8 mouse cellular contexts compared by ENCODE assay signal in genomic region chr16:96795431-96795830, GRCm38 (mm10).
DNase-seq lines count a peak whose midpoint lies in the region; ATAC-seq lines count a peak whose summit lies in the region.

No protein-coding gene starts in this region.

- H3K9me3 ChIP-seq in forebrain, embryonic 14.5 days (replicated peaks; ENCODE audit: control insufficient read depth, low read length) = no peaks in the 10 kb centered on the region
- H3K9me3 ChIP-seq in forebrain, embryonic 13.5 days (replicated peaks) = no peaks in the 10 kb centered on the region
- H3K9me3 ChIP-seq in midbrain, embryonic 10.5 days (replicated peaks) = no peaks in the 10 kb centered on the region
- H3K9me3 ChIP-seq in midbrain, embryonic 11.5 days (ENCODE audit: control insufficient read depth, low read length) = no peaks in the 10 kb centered on the region
- no peaks in the 10 kb centered on the region for H3K9me3 ChIP-seq in forebrain, embryonic 15.5 days

- no peak overlapping the region for H3K4me2 ChIP-seq in forebrain, embryonic 14.5 days (ENCODE audit: low read length)
- no peak overlapping the region for H3K4me2 ChIP-seq in forebrain, embryonic 13.5 days
- H3K4me2 ChIP-seq in midbrain, embryonic 11.5 days = no peak overlapping the region
- no peak overlapping the region for H3K4me2 ChIP-seq in forebrain, embryonic 15.5 days (replicated peaks)

- no peak overlapping the region for H3K27ac ChIP-seq in forebrain, embryonic 14.5 days (ENCODE audit: low read depth, low read length)
- no peak overlapping the region for H3K27ac ChIP-seq in forebrain, embryonic 13.5 days
- no peak overlapping the region for H3K27ac ChIP-seq in midbrain, embryonic 10.5 days (replicated peaks)
- no peak overlapping the region for H3K27ac ChIP-seq in midbrain, embryonic 11.5 days (ENCODE audit: low read depth, low read length)
- no peak overlapping the region for H3K27ac ChIP-seq in forebrain, embryonic 15.5 days (replicated peaks)

- H3K4me3 ChIP-seq in forebrain, embryonic 14.5 days (ENCODE audit: low read depth, low read length) = no peak overlapping the region
- H3K4me3 ChIP-seq in forebrain, embryonic 13.5 days = no peak overlapping the region
- no peak overlapping the region for H3K4me3 ChIP-seq in midbrain, embryonic 10.5 days
- no peak overlapping the region for H3K4me3 ChIP-seq in midbrain, embryonic 11.5 days (ENCODE audit: low read depth, low read length)
- no peak overlapping the region for H3K4me3 ChIP-seq in forebrain, embryonic 15.5 days

- WGBS in forebrain, embryonic 14.5 days = 46% methylated on average over 2 of the region's 2 CpGs
- WGBS in forebrain, embryonic 13.5 days = 55% methylated on average over 2 of the region's 2 CpGs
- WGBS in midbrain, embryonic 10.5 days = 48% methylated on average over 2 of the region's 2 CpGs
- WGBS in midbrain, embryonic 11.5 days = 39% methylated on average over 2 of the region's 2 CpGs
- 59% methylated on average over 2 of the region's 2 CpGs for WGBS in forebrain, embryonic 15.5 days

- no peaks in the 10 kb centered on the region for H3K27me3 ChIP-seq in forebrain, embryonic 14.5 days (replicated peaks; ENCODE audit: control insufficient read depth, insufficient read depth, low read length)
- H3K27me3 ChIP-seq in forebrain, embryonic 13.5 days = no peaks in the 10 kb centered on the region
- no peaks in the 10 kb centered on the region for H3K27me3 ChIP-seq in midbrain, embryonic 10.5 days (ENCODE audit: low read depth, poor library complexity, severe bottlenecking)
- H3K27me3 ChIP-seq in midbrain, embryonic 11.5 days (ENCODE audit: control insufficient read depth, insufficient read depth, low read length) = no peaks in the 10 kb centered on the region
- H3K27me3 ChIP-seq in forebrain, embryonic 15.5 days = no peaks in the 10 kb centered on the region

- H3K4me1 ChIP-seq in forebrain, embryonic 14.5 days (ENCODE audit: control insufficient read depth, insufficient read depth, low read length) = no peaks in the 10 kb centered on the region
- no peaks in the 10 kb centered on the region for H3K4me1 ChIP-seq in forebrain, embryonic 13.5 days
- H3K4me1 ChIP-seq in midbrain, embryonic 10.5 days = no peaks in the 10 kb centered on the region
- H3K4me1 ChIP-seq in midbrain, embryonic 11.5 days (ENCODE audit: control insufficient read depth, insufficient read depth, low read length) = no peaks in the 10 kb centered on the region
- H3K4me1 ChIP-seq in forebrain, embryonic 15.5 days = no peaks in the 10 kb centered on the region

- no peak overlapping the region for H3K9ac ChIP-seq in forebrain, embryonic 14.5 days (ENCODE audit: low read length)
- no peak overlapping the region for H3K9ac ChIP-seq in forebrain, embryonic 13.5 days
- H3K9ac ChIP-seq in midbrain, embryonic 11.5 days (ENCODE audit: low read length) = no peak overlapping the region
- H3K9ac ChIP-seq in forebrain, embryonic 15.5 days (replicated peaks) = no peak overlapping the region

- ATAC-seq in forebrain, embryonic 14.5 days = no peak
- ATAC-seq in forebrain, embryonic 13.5 days = no peak
- ATAC-seq in midbrain, embryonic 11.5 days (ENCODE audit: low FRiP score) = no peak
- peak; percentile 48; the same call in 1 of the 2 replicates for ATAC-seq in granulocyte monocyte progenitor cell, adult 5-6 weeks (replicated peaks; ENCODE audit: poor library complexity, severe bottlenecking)
- no peak for ATAC-seq in forebrain, embryonic 15.5 days (replicated peaks)

- no peaks in the 10 kb centered on the region for H3K36me3 ChIP-seq in forebrain, embryonic 14.5 days (ENCODE audit: control insufficient read depth, insufficient read depth, low read length)
- no peaks in the 10 kb centered on the region for H3K36me3 ChIP-seq in forebrain, embryonic 13.5 days (ENCODE audit: poor library complexity, severe bottlenecking)
- H3K36me3 ChIP-seq in midbrain, embryonic 10.5 days = no peaks in the 10 kb centered on the region
- no peaks in the 10 kb centered on the region for H3K36me3 ChIP-seq in midbrain, embryonic 11.5 days (ENCODE audit: control insufficient read depth, insufficient read depth, low read length)
- no peaks in the 10 kb centered on the region for H3K36me3 ChIP-seq in forebrain, embryonic 15.5 days

- peak; percentile 44 for DNase-seq in forebrain, embryonic 14.5 days (ENCODE audit: low spot score)
- peak; percentile 23 for DNase-seq in midbrain, embryonic 10.5 days (ENCODE audit: low spot score)
- DNase-seq in midbrain, embryonic 11.5 days (ENCODE audit: low spot score, missing footprints) = no peak
- DNase-seq in c-Kit-positive CD71-negative TER-119-negative erythroid progenitor cells, embryonic 14.5 days (ENCODE audit: low read depth) = peak; percentile 9
- peak; percentile 10 for DNase-seq in lung, postnatal 10 days
